In genomic region chr13:84613004-84613403, GRCm38 (mm10) we compare ENCODE assay signal across 8 mouse cellular contexts.
DNase-seq lines count a peak whose midpoint lies in the region; ATAC-seq and TF ChIP-seq lines count a peak whose summit lies in the region.

No protein-coding gene starts in this region.

- no peaks in the 10 kb centered on the region for H3K36me3 ChIP-seq in lung, embryonic 14.5 days (ENCODE audit: insufficient read depth)
- no peaks in the 10 kb centered on the region for H3K36me3 ChIP-seq in midbrain, embryonic 16.5 days (ENCODE audit: control insufficient read depth, insufficient read depth, low read length)
- no peaks in the 10 kb centered on the region for H3K36me3 ChIP-seq in heart, embryonic 10.5 days

- 47% methylated on average over 2 of the region's 2 CpGs for WGBS in lung, embryonic 14.5 days
- 27% methylated on average over 2 of the region's 2 CpGs for WGBS in lung, adult 2 months
- WGBS in midbrain, embryonic 16.5 days, result 19% methylated on average over 2 of the region's 2 CpGs
- WGBS in heart, embryonic 10.5 days, result 36% methylated on average over 2 of the region's 2 CpGs

- no peaks in the 10 kb centered on the region for H3K4me1 ChIP-seq in lung, embryonic 14.5 days (ENCODE audit: insufficient read depth)
- 0 out of 2 replicates have a peak, but pooled peaks cover 3% of the 10 kb centered on the region for H3K4me1 ChIP-seq in lung, adult 2 months (ENCODE audit: control insufficient read depth, insufficient read depth, low read length)
- no peaks in the 10 kb centered on the region for H3K4me1 ChIP-seq in midbrain, embryonic 16.5 days (ENCODE audit: control insufficient read depth, insufficient read depth, low read length)
- H3K4me1 ChIP-seq in heart, embryonic 10.5 days, result peaks cover 9% of the 10 kb centered on the region; the same call in 1 of the 2 replicates

- no peak for TF ChIP-seq POLR2A in lung, adult 2 months (IDR thresholded peaks at IDR 0.05; ENCODE audit: borderline replicate concordance, extremely low read depth, low read depth, low read length)

- peak; percentile 28 for DNase-seq in lung, embryonic 14.5 days
- DNase-seq in lung, adult 2 months, result no peak
- peak; percentile 40 for DNase-seq in embryo, embryonic 11 days
- peak; percentile 75 for DNase-seq in layer of hippocampus, adult 9-10 months (ENCODE audit: low spot score)
- no peak for DNase-seq in B cell, adult 2 months
- DNase-seq in MN1 (ENCODE audit: low spot score), result no peak
- DNase-seq in heart, embryonic 10.5 days (ENCODE audit: low spot score), result no peak

- H3K9me3 ChIP-seq in lung, embryonic 14.5 days (ENCODE audit: low read depth, low read length), result no peaks in the 10 kb centered on the region
- H3K9me3 ChIP-seq in midbrain, embryonic 16.5 days (replicated peaks; ENCODE audit: control insufficient read depth, low read length, poor library complexity, severe bottlenecking), result no peaks in the 10 kb centered on the region
- no peaks in the 10 kb centered on the region for H3K9me3 ChIP-seq in heart, embryonic 10.5 days

- H3K27ac ChIP-seq in lung, embryonic 14.5 days (ENCODE audit: low read depth), result no peak overlapping the region
- no peak overlapping the region for H3K27ac ChIP-seq in midbrain, embryonic 16.5 days (ENCODE audit: low read length)
- H3K27ac ChIP-seq in heart, embryonic 10.5 days, result no peak overlapping the region

- ATAC-seq in lung, embryonic 14.5 days (ENCODE audit: insufficient read depth), result peak; percentile 44; the same call in 1 of the 2 replicates
- ATAC-seq in midbrain, embryonic 16.5 days, result peak; percentile 48; the same call in 1 of the 2 replicates

- no peak overlapping the region for H3K4me3 ChIP-seq in lung, embryonic 14.5 days (ENCODE audit: low read depth, low read length)
- no peak overlapping the region for H3K4me3 ChIP-seq in lung, adult 2 months (replicated peaks; ENCODE audit: extremely low read depth, low read depth, low read length)
- no peak overlapping the region for H3K4me3 ChIP-seq in midbrain, embryonic 16.5 days (ENCODE audit: low read depth, low read length)
- no peak overlapping the region for H3K4me3 ChIP-seq in heart, embryonic 10.5 days

- 0 out of 2 replicates have a peak, but pooled peaks have one; percentile 6 for TF ChIP-seq CTCF in lung, embryonic 14.5 days (IDR thresholded peaks at IDR 0.05; ENCODE audit: low read depth)
- no peak for TF ChIP-seq CTCF in lung, adult 2 months (IDR thresholded peaks at IDR 0.05; ENCODE audit: insufficient read depth, low read length)

- no peak overlapping the region for H3K4me2 ChIP-seq in lung, embryonic 14.5 days
- H3K4me2 ChIP-seq in midbrain, embryonic 16.5 days (ENCODE audit: low read length), result no peak overlapping the region

- H3K27me3 ChIP-seq in lung, embryonic 14.5 days (ENCODE audit: insufficient read depth, low read length), result no peaks in the 10 kb centered on the region
- no peaks in the 10 kb centered on the region for H3K27me3 ChIP-seq in midbrain, embryonic 16.5 days (ENCODE audit: control insufficient read depth, insufficient read depth, low read depth, low read length)
- H3K27me3 ChIP-seq in heart, embryonic 10.5 days (ENCODE audit: insufficient read depth, poor library complexity, severe bottlenecking), result peaks cover 5% of the 10 kb centered on the region

- no peak overlapping the region for H3K9ac ChIP-seq in lung, embryonic 14.5 days
- no peak overlapping the region for H3K9ac ChIP-seq in midbrain, embryonic 16.5 days (ENCODE audit: low read depth, low read length)

Comparison
In these comparisons a context has a peak if more than half of its experiments do, and no peak if none do; other contexts are left out.
1. DNase-seq: peak in lung, embryonic 14.5 days (single experiment), embryo, embryonic 11 days (single experiment) and layer of hippocampus, adult 9-10 months (single experiment); none in lung, adult 2 months (single experiment), B cell, adult 2 months (0 of 2), MN1 (single experiment) and heart, embryonic 10.5 days (single experiment).